Mouse (Mus musculus) neural tube, postnatal 0 days (tissue): ENCODE results near the gene Fut9. TPM values are rescaled to one million over a fixed set of nuclear protein-coding genes. Genes with fewer than 3 reads are reported as not detected.

ENCODE experiments used
- polyA plus RNA-seq: library from polyadenylated mRNA; unstranded; fragments of >200 nt; fragmentation: Nextera tagmentation; extraction: Ambion mirVana; gene quantifications from 2 replicates; pipeline ENCODE4 v1.2.1, GENCODE M21; 2015

The Fut9 gene
- polyA plus RNA-seq, result 22.6 and 24.2 TPM in 2 replicates

DNA sequence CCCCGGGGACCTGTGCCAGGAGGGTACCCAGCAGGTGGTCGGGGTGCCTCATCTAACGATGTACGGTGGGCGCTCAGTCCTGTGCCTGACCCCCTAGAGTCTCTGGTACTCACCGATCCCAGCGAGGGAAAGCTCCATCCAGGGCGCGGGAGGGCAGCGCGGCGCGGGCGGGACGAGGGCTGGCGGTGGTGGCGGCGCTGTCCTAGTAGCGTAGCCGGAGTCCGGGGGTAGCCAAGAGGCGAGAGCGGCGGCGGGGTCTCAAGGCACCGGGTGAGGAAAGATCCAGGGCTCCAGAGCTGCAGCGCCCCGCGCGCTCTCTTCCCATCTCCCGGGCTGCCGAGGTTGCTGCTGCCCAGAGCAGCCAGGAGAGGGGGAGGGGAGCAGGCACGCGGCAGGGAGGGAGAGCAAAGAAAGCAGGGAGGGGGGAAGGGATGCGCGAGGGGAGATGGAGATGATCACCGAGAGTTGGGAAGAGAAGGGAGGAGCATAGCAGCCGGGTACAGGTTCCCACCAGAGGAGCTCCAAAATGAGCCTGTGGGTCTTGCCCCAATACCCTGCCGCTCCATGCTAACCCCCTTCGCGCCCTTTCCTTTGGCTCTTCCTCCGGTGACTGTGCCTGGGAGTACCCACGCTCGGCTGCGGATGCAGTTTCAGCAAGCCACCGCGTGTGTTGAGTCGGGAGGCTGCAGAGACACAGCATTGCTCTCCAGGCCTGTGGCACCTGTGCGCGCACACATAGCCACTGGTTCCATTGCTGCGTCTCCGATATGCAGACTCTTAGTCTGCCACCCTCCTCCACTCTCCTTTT is at the start of gene Fut9:
Fut9 (minus strand) TSS at position 769 of the 808 bp plus-strand sequence.

